Mouse (Mus musculus) liver, adult (tissue): Measurements from ENCODE around the gene Fmnl3.

Experiments
- GATA4 ChIP-seq: IDR thresholded peaks from 2 replicates; pipeline ENCODE4 v1.6.1; 2014; ENCODE audit warnings: mild to moderate bottlenecking, low read length; ENCODE audit not compliant: insufficient replicate concordance

Gene Fmnl3

DNA sequence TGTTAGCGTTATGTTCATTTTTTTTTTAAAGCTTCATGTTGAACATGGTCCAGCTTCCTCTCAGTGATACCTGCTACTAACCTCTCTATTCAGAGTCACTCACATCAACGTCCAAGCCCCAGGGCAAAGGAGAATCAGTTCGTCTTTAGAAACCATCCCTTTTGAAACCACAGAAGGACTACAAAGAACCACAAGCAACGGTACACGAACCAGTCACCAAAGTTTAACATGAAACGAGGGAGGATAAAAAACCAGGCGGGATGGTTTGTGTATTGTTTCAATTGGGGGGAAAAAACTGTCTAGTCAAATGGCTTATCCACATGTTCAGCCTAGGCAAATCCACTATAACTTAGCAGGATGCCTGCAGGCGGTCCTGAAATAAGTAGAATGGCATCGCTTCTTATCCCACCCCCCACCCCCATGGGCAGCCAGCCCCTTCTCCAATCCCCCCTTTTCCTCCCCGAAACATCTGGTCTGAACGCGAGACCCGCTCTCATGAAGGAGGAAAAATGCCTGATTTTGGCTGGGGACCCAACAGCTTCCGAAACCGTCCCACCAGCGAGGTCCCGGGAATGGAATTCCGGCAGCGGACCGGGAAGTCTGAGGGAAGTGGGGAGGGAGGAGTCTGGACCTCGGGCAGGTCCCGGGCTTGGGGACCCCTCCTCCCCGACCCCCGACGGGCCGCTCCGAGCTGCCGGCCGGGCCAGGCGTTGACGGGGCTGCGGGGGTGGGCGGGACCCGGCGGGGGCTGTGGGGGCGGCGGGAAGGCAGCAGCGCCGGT, 701 bp downstream of the Fmnl3 start:
- no peak for TF ChIP-seq GATA4

DNA sequence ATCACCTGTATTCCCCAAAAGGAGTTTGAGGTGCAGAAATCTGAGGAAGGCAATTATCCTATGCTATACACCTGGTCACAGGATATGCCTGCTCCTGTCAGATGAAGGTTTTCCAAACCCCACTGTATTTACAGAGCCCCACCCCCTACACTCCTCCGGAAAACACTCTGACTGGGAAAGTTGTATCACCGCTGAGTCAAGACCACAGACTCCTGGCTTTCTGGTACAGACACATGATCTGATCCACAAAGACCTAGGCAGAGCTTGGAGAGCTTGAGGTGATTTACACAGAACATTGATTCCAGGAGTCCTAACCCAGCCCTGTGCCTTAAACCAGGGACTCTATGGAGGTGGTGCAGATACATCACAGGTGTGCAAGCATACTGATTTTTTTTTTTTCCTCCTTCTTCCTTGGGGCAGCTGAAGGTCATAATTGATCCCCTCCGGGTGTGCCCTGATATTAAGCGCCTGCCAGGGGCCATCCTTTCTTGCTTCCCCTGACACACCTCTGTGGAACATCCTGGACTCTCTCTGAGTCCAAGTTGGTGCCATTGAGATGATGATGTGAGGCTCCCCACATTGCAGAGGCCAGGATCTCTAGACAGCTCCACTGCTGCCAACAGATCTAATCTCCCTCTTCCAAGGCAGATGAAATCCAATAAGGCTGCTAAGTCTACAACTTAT, 1.6 kb downstream of the Fmnl3 start:
- TF ChIP-seq GATA4, result no peak

DNA sequence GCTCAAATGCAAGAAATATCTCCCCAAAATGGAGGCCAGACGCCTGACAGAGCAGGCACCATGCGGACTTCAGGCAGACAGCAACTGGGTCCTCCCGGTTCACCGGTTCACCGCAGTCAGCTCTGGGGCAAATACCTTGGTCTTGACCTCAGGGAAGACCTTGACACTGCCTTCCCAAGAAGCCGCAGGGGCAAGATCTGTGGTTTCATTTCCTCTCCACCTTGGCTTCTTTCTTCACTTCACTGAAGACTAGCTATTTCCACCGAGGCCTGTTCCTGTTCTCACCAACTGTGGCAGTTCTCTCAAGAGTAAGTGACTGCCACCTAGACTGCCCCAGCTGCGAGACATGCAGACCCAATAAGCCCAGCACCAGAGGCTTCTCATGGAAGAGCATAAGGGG, 5.4 kb downstream of the Fmnl3 start:
- TF ChIP-seq GATA4, result no peak

DNA sequence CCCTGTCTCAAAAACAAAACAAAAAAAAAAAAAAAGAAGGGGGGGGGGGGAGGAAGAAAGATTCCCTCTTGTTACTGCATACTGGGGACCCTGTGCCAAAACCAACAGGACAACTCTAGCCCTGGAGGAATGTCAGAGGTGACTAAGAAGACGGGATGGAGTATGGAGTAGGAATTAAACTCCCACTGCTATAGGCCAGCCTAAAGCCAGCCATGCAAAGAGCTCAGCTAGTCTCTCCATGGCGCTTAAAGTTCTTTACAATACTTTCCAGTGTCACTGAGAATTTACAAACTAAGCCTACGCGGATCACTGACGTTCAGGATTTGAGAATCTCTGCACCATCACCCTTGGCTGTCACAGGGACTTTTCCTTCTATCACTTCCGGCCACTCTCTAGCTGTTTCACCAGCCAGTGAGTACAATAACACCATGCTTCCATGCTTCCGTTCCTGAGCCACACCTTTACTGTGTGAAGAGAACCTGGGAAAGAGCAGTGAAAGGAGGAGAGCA, 6.2 kb downstream of the Fmnl3 start:
- no peak for TF ChIP-seq GATA4

DNA sequence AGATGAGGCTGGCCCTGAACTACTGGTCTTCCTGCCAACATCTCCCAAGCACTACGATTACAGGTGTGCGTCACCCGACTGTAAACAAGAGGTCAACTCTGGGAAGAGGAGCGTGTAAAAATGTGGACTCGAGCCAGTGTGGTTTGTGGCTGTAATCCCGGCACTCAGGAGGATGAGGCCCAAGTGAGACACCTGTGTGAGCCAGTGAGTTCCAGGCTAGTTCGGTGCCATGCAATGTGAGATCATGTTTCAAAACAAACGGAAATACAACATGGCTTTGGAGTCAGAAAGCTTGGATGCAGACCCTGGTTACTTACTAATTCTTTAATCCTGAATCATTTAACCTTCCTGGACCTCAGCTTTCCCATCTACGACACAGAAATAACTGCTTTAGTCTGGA, 11.3 kb downstream of the Fmnl3 start:
- TF ChIP-seq GATA4, result no peak

DNA sequence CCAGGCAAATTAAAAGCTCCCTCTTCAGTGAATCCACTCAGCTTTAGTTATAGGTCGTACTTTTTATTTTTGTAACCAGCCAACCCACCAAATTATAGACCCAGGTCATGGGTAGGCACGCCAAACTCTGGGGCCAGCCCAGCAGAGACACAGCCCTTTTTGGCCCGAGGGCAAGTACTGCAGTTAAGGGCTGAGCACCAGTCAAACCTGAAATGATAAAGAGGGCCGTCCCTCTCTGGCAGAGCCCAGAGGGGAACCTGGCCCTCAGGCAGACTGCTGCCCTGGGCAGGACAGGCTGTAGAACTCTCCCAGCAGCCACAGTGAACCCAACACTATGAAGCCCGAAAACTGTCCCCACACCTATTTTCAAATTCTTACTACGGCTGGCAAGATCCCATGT, 13.8 kb downstream of the Fmnl3 start:
- TF ChIP-seq GATA4, result no peak

DNA sequence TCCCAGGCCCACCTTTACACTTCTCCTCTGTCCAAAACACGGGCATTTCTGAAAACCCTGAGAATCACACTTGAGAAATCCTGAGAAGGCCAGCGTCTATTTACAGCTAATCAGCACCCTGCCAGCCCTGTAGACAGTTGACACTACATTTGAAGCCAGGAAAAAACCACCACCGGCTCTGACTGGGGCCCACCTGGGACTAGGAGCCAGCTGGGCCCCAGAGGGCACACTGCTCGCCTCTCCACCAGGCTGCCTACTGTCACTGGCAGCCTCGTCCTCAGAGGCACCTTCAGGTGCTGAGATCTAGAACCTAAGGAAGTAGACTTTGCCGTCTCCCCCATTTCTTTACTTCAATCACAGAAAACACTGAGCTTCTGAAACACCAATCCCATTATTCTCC, 14.6 kb downstream of the Fmnl3 start:
- no peak for TF ChIP-seq GATA4

DNA sequence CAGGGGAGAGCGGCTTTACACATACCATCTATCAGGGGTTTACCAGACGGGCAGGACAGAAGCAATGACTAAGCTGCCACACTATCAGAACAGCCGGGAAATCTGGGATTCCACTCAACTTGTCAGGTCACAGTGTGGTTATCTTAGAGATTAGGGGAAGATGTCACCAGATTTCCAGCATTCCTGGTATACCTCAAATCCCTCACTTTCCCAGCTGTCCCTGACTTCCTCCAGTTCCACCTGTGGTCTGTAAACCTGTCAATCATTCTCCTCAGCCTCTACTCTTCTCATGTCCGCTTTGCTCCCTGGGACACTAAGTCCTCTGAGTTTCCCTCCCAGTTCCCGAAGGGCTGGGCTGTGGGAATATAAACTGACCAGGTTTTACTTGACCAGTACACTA, 18.0 kb downstream of the Fmnl3 start:
- TF ChIP-seq GATA4, result no peak

DNA sequence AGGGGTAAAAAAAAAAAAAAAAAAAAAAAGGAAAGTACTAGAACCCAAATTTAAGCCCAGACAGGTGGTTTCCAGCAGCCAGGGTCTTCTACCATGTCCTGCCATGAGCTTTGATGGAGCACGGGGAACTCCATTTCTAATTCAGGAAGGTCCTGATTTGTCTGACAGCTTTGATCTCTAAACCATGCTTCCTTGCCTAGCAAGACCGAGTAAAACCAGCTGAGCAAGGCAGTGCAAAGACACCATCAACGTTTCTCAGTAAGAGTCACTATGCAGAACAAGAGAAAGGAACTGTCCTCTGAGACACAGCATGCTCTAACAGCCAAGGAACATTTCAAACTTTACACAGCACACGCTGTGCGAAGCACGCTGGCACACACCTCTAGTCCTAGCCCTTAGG, 18.7 kb downstream of the Fmnl3 start:
- TF ChIP-seq GATA4, result no peak

DNA sequence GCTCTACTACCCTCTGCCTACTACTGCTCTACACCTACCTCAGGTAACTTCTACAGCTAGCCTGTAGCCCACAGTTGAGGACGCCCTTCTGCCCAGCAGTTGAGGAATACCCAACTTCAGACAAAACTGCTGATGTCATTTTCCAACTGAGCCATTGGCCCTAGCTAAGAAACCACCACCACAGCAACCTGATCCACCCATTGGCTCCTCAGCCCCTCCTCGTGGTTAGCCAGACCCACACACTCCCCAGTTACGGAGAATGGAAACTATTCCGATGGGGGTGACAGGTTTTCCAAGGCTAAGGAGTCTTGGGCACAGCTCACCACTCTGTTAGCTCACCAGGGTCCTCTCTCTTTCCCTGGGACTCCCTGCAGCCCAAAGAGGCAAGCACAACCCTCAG, 25.3 kb downstream of the Fmnl3 start:
- TF ChIP-seq GATA4, result no peak

DNA sequence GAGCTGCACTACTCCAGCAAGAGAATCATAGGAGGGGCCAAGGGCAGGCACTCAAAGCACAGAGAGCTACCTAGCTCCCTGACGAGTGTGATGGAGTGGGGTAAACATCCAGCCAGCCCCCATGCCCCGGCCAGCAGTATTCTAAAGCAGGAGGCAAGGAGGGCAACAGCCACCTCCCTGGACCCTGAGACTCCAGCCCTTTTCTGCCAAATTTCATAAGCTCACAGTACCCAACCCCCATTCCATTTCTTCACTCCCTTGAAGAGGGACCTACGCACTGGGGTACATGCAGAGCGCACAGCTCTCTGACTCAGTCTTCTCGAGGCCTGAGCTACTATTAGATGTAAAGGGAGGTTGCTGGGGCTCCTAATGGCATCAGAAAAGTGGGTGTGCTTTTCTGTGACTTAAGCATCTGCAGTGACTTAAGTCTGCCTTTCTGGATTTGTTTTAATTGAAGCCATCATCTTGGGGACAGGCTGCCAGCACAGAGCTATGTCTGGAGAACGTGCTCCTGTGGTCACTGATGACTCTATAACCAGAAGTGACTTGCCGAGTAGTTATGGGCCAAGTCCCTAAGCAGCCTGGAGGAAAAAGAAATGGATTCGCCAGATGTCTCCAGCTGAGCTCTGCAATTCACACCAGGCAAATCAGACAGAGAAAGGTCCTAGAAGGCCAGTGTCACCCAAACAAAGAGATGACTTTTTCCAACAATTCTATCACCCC, 26.0 kb downstream of the Fmnl3 start:
- no peak for TF ChIP-seq GATA4

DNA sequence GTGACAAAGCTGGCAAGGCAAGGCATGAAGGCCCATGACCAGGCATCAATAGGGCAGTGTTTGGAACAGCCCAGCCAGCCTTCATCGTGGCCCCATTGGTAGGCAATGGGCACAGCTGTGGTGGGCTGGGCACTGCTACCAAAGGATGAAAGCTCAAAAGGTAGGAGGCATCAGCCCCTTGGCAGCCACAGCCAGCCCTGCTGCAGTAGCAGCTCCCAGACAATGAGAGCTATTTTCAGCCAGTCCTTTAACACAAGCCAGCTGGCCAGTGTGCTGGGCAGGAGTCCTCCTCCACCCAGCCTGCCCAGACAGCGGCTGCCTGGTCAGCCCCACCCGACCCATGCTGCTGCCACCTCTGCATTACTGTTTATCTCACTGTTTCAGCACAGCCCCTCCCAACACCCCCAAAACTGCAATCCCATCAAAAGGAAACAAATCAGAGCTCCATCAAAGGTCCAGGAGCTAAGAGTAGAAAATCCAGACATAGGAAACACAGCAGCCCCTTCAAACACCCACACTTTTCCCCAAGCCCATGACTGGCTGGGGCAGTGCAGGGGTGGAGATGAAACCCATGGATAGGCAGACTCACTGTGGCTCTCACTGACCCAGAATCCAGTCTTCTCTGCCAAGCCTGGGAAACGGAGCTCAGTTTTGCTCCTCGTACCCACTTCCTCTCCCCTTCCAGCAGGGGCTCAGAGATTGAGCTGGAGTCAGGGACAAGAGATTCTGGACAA, 26.7 kb downstream of the Fmnl3 start:
- TF ChIP-seq GATA4, result no peak

DNA sequence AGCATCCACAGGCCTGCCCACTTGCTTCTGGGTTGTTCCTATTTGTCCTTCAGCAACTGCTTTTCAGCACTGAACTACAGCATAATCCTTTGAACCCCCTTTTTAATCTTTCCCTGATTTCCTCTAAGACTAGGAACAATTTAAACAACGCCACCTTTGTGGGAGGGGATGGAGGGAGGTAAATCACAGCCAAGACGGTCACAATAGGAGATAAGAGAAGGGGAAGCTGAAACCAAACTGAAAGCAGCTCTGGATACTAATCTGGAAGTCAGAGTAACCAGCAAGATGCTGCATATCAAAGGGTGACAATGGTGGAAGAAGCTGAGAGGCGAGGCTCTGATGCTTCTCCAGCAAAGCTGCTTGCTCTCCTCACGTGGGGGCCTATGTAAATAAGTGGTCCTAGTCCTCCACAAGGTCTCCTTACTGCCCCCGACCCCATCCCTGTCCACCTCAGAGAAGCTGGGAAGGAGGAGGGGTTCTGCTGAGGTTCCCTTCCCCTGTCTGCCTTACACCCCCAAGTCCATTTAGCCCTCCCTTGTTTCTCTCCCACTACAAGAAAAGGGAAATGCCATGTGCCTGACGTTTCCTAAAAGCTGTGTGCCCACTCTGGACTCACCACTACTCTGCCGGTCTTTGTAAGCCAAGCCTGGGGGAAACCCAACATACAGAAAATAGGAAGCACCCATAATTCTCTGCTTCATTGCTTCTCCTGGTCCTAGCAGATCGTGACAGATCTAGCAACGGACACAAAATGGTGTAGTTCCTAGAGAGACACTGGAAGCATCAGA, 27.9 kb downstream of the Fmnl3 start:
- no peak for TF ChIP-seq GATA4

DNA sequence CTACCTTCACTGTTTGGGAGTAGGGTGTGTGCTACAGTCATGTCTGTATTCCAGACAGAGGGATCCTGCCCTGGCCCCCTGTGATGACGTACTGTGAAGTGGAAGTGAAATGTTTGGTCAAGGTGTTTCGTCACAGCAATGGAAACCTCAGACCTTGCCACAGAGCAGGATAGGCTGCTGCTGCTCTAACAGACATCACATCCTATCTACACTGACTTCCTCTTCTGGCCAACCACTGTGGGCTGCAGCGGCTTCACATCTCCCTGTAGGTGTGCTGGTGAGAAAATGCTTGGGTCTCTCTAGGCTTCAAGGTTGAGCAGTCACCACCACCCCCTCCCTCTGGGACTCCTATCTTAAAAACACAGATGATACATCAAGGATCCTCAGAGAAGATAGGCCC, 29.2 kb downstream of the Fmnl3 start:
- no peak for TF ChIP-seq GATA4

DNA sequence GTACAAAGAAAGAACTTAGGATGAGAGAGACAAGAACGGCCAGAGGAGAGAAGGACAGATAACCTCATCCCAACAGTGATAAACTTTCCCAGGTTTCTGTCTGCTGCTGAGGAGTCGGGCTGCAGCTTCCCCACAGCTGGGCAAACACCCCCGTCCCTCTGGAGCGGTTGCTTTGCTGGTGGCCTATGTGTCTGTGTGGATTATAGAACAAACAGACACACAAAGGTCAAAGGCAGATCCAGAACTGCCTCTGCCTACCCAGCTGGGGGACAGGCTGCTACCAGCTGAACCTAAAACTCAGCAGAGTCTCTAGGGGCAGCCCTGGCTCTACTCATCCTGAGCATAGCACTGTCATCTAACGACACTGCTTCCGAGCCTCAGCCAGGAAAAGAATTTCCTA, 30.6 kb downstream of the Fmnl3 start:
- TF ChIP-seq GATA4, result no peak

DNA sequence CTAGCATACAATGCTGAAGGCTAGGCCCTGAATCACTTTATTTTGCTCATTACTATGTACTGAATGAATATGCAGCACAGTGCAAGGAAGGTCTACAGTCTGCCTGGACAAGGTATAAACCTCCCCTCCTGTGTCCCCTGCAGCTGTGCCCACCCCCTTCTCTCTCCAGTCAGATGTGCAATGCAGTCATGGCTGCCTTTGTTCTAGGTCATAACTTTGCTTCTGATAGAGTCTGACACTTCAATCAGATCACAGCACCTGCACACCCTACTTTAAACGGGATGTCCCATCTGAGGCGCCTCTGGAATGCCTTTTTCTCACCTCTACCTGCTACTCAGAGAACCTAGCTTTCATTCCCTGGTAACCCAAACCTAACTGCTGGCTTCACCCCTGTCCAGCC, 31.4 kb downstream of the Fmnl3 start:
- no peak for TF ChIP-seq GATA4
